Mouse (Mus musculus) v-Abl transformed pro-B cells (cell line): ENCODE measurements around the gene Ints11.

ENCODE experiments used
- in situ Hi-C, 2 experiments: fragments of 400-800 bp; cut with MboI; formaldehyde crosslinking; loops; one replicate each; pipeline ENCODE4 v1.15.1; 2025; ENCODE audit not compliant: unreplicated experiment in 2 of 2

Ints11 gene

GRCm38 (mm10) chr4:155932031-155932430 lies 62.7 kb downstream of the Ints11 start:
- in situ Hi-C loops: loop anchor here in 1 of 2 experiments (25.0 kb wide), 1 partner anchor 1795 kb away; the partner anchor contains the start of genes Trp73 and Wrap73
